ENCODE assay signal across 14 mouse cellular contexts in the genomic region with DNA sequence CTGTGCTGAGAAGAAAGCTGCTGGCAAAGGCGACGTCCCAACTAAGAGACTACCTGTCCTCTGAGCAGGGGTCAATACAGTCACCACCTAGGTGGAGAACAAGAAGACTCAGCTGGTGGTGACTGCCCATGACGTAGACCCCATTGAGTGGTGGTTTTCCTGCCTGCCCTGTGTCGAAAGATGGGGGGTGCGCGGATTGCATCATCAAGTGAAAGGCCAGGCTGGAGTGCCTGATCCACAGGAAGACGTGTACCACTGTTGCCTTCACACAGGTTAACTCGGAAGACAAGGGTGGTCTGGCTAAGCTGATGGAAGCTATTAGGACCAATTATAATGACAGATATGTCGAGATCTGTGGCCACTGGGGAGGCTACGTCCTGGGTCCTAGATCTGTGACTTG.
"Had no signal": no experiment of that assay in that cellular context is flagged by ENCODE, and none has a peak within 500 bp of the region (broad histone marks: within the 10 kb centered on the region; RNA-seq: fewer than 3 reads in every experiment).

No protein-coding gene starts in this region.

- H3K4me3 ChIP-seq: liver, embryonic 15.5 days; megakaryocyte, embryonic 14.5 days; midbrain, embryonic 13.5 days; midbrain, embryonic 15.5 days; neural tube, embryonic 12.5 days; stomach, embryonic 15.5 days had no signal

- DNase-seq: lung, adult 18-20 months; lung, embryonic 14.5 days; lung, postnatal 10 days; lung, postnatal 4 days; right cerebral cortex, postnatal 14 days; thymus, adult 2 months; thymus, postnatal 14 days; thymus, postnatal 36 days had no signal

- ATAC-seq: midbrain, embryonic 13.5 days; midbrain, embryonic 15.5 days had no signal

- H3K27me3 ChIP-seq: liver, embryonic 15.5 days; midbrain, embryonic 13.5 days; midbrain, embryonic 15.5 days; neural tube, embryonic 12.5 days; stomach, embryonic 15.5 days had no signal

- H3K36me3 ChIP-seq: liver, embryonic 15.5 days; midbrain, embryonic 13.5 days; midbrain, embryonic 15.5 days; neural tube, embryonic 12.5 days; stomach, embryonic 15.5 days had no signal
